Mouse (Mus musculus) hindbrain, embryonic 11.5 days (tissue): ENCODE data around the gene Vps37c. TPM values are rescaled to one million over a fixed set of nuclear protein-coding genes. Genes with fewer than 3 reads are reported as not detected.

Experiments used
- polyA plus RNA-seq: library from polyadenylated mRNA; unstranded; fragments of >200 nt; fragmentation: Nextera tagmentation; extraction: Ambion mirVana; gene quantifications from 2 replicates; pipeline ENCODE4 v1.2.1, GENCODE M21; 2014

Gene Vps37c
- polyA plus RNA-seq, 1 experiment from 2014 or later: 23.9 TPM

Other genes with a start within 250 kb of the Vps37c start
- gene Lrrc10b, start 231.3 kb upstream of the Vps37c start, polyA plus RNA-seq: 0.59 and 0.69 TPM in 2 replicates
- 1.7 TPM in 2 replicates for gene Ppp1r32, start 205.8 kb upstream of the Vps37c start, polyA plus RNA-seq
- 60.9 and 65.4 TPM in 2 replicates for gene Cpsf7, start 163.5 kb upstream of the Vps37c start, polyA plus RNA-seq
- 60.9 and 62.6 TPM in 2 replicates for gene Sdhaf2, start 162.6 kb upstream of the Vps37c start, polyA plus RNA-seq
- gene Tmem216, start 132.5 kb upstream of the Vps37c start, polyA plus RNA-seq: 61.2 and 63.7 TPM in 2 replicates
- gene Cyb561a3, start 111.6 kb upstream of the Vps37c start, polyA plus RNA-seq: 12.5 and 17.0 TPM in 2 replicates
- gene Tmem138, start 111.4 kb upstream of the Vps37c start, polyA plus RNA-seq: 58.7 and 62.3 TPM in 2 replicates
- 303 and 389 TPM in 2 replicates for gene Ddb1, start 83.4 kb upstream of the Vps37c start, polyA plus RNA-seq
- 20.3 and 23.0 TPM in 2 replicates for gene Tkfc, start 83.1 kb upstream of the Vps37c start, polyA plus RNA-seq
- gene Vwce, start 54.5 kb upstream of the Vps37c start, polyA plus RNA-seq: 0.25 and 0.86 TPM in 2 replicates
- gene Pga5, start 10.7 kb upstream of the Vps37c start, polyA plus RNA-seq: not detected in 2 replicates
- gene Cd5, start 50.3 kb downstream of the Vps37c start, polyA plus RNA-seq: not detected in 2 replicates
- not detected in 2 replicates for gene Cd6, start 141.3 kb downstream of the Vps37c start, polyA plus RNA-seq
- 0.13 and 0.37 TPM in 2 replicates for gene Slc15a3, start 151.0 kb downstream of the Vps37c start, polyA plus RNA-seq
- gene Tmem132a, start 181.2 kb downstream of the Vps37c start, polyA plus RNA-seq: 56.2 and 61.3 TPM in 2 replicates
- gene Tmem109, start 193.3 kb downstream of the Vps37c start, polyA plus RNA-seq: 44.1 and 44.9 TPM in 2 replicates
- gene Prpf19, start 206.5 kb downstream of the Vps37c start, polyA plus RNA-seq: 50.4 and 58.6 TPM in 2 replicates
- gene Zp1, start 231.9 kb downstream of the Vps37c start, polyA plus RNA-seq: not detected in 2 replicates
- gene Ptgdr2, start 248.4 kb downstream of the Vps37c start, polyA plus RNA-seq: 0.10 TPM in 1 of 2 replicates, not detected in the other